Mouse (Mus musculus) limb, embryonic 11.5 days (tissue): ENCODE measurements around the gene Hapln2. TPM values are rescaled to one million over a fixed set of nuclear protein-coding genes. Genes with fewer than 3 reads are reported as not detected.

ENCODE experiments used
- ATAC-seq: fragments of 200-750 bp; cut with Nextera tagmentation; 2 replicates; pipeline ENCODE4 v1.8.0; 2017; ENCODE audit warnings: low read depth; ENCODE audit not compliant: insufficient number of reproducible peaks, low FRiP score, low TSS enrichment
- DNase-seq: peaks from one replicate; pipeline ENCODE4 v3.0.0-alpha.2; 2015; ENCODE audit warnings: low spot score
- H3K27ac ChIP-seq: fragments of 300-500 bp; sonication (generic); replicated peaks from 2 replicates; pipeline ENCODE4 v1.5.1; 2014; ENCODE audit warnings: low read depth, mild to moderate bottlenecking, low read length
- H3K27me3 ChIP-seq: fragments of 300-500 bp; sonication (generic); 2 replicates; pipeline ENCODE4 v1.6.1; 2014; ENCODE audit warnings: mild to moderate bottlenecking, low read length, mixed read lengths; ENCODE audit not compliant: control insufficient read depth, insufficient read depth
- H3K36me3 ChIP-seq: fragments of 300-500 bp; sonication (generic); 2 replicates; pipeline ENCODE4 v1.6.1; 2014; ENCODE audit warnings: mild to moderate bottlenecking, low read length, moderate library complexity, mixed read lengths; ENCODE audit not compliant: control insufficient read depth, insufficient read depth
- H3K4me1 ChIP-seq: fragments of 300-500 bp; sonication (generic); 2 replicates; pipeline ENCODE4 v1.6.1; 2014; ENCODE audit warnings: low read length, mixed read lengths; ENCODE audit not compliant: control insufficient read depth, insufficient read depth
- H3K4me2 ChIP-seq: fragments of 300-500 bp; sonication (generic); 2 replicates; pipeline ENCODE4 v1.6.1; 2014; ENCODE audit warnings: low read depth, mild to moderate bottlenecking, moderate library complexity; ENCODE audit not compliant: severe bottlenecking
- H3K4me3 ChIP-seq: fragments of 300-500 bp; sonication (generic); 2 replicates; pipeline ENCODE4 v1.5.1; 2014; ENCODE audit warnings: low read depth, low read length
- H3K9ac ChIP-seq: fragments of 300-500 bp; sonication (generic); 2 replicates; pipeline ENCODE4 v1.6.1; 2014; ENCODE audit warnings: mild to moderate bottlenecking, low read length
- H3K9me3 ChIP-seq: fragments of 300-500 bp; sonication (generic); 2 replicates; pipeline ENCODE4 v1.6.1; 2016; ENCODE audit warnings: low read length; ENCODE audit not compliant: control insufficient read depth
- WGBS: fragments of 180-500 bp; shearing (Covaris S2); extraction: QIAGEN DNeasy Blood & Tissue Kit; methylation state at CpG from one replicate; pipeline ENCODE4 v1.1.7; 2014; 5-methylcytosine and 5-hydroxymethylcytosine counted together
- polyA plus RNA-seq: library from polyadenylated mRNA; unstranded; fragments of >200 nt; fragmentation: Nextera tagmentation; extraction: Ambion mirVana; gene quantifications from 2 replicates; pipeline ENCODE4 v1.2.1, GENCODE M21; 2014

Gene Hapln2
- polyA plus RNA-seq, 1 experiment from 2014 or later, result 0.44 TPM

DNA sequence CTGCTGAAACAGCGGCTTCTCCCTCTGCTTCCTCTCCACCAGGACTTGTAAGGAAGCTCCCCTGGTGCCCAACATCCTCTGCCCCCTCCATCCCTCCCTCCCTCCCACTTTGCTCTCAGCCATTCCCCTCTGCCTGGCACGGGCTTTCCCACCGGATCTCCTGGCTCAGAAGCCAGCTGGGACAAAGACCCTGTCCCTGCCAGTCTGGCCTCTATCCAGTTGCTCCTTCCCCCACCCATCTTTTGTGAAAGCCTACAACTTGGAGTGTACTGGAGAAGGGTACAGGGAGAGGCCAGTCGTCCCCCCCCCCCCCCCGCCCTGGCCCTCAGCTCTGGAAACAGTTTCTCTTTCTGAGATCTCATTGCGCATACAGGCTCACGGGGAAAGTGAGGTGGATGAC is 28.6 kb downstream of the Hapln2 start:
- 2% methylated on average over 7 of the region's 7 CpGs for WGBS

DNA sequence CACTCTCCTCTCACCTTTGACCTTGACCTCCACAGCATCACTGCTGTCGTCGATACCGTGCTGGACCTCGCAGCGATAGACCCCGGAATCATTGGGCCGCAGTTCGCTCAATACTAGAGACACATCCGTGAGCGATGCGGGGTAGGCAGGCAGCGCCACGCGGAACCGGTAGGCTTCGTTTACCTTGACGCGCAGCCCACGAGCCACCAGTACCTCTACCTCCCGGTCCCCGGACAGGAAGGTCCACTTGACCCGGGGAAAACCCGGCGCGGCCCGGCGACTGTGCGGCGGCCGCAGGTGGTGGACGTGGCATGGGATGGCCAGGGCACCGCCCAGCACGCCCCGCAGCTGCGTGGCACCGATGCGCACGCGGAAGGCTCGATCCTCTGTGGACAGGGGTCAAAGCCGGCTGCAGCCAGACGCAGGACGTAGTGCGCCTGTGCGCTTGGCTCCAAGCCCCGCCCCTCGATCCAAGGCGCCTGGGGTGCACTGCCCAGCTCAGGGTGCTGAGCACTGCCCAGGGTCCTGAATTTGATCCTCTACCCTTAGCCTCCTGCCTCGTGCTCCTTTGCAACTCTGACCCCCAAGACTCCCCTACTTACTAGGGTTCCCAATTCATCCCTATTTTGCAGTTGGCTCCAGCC is 30.3 kb downstream of the Hapln2 start:
- Histone ChIP-seq H3K4me1 (peaks cover 13% of the 10 kb centered on the region; the same call in 1 of the 2 replicates), H3K27me3 (peaks cover 90% of the 10 kb centered on the region), H3K27ac (no peak overlapping the region), H3K36me3 (no peaks in the 10 kb centered on the region), H3K9ac (no peak overlapping the region), H3K4me2 (peak overlapping the region; percentile 55), H3K4me3 (peak overlapping the region; percentile 26), H3K9me3 (no peaks in the 10 kb centered on the region)
- WGBS, result under 1% methylated on average over 49 of the region's 49 CpGs
- no peak for ATAC-seq
- DNase-seq, result peak; percentile 43

More for the DNA sequence above, 28.6 kb downstream of the Hapln2 start:
- DNase-seq (no peak), ATAC-seq (no peak)
- H3K4me1 ChIP-seq, result peaks cover 13% of the 10 kb centered on the region; the same call in 1 of the 2 replicates
- H3K27me3 ChIP-seq, result peaks cover 99% of the 10 kb centered on the region
- no peak overlapping the region for H3K4me2 ChIP-seq
- no peak overlapping the region for H3K9ac ChIP-seq
- no peaks in the 10 kb centered on the region for H3K9me3 ChIP-seq
- H3K4me3 ChIP-seq, result no peak overlapping the region
- H3K27ac ChIP-seq, result no peak overlapping the region
- H3K36me3 ChIP-seq, result no peaks in the 10 kb centered on the region

DNA sequence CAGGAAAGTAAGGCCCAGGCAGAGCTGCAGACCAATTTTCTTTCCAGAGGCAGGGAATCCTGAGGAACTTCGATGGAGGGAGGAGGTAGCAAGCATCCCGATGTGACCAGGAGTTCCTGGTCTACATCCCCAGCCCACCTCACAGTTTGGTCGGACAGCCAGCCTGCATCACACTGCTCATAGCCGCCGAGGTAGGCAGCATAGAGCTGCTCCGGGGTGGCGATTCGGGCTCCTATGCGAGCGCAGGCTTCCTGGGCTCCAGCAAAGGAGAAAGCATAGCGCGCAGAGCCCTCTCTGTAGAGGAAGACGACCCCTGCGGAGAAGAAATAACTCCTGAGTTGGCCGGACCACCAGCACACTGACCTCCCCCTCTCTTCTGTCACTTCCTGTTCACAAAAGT is 31.0 kb downstream of the Hapln2 start:
- WGBS, result 2% methylated on average over 15 of the region's 15 CpGs
- Histone ChIP-seq H3K9me3 (no peaks in the 10 kb centered on the region), H3K36me3 (no peaks in the 10 kb centered on the region), H3K27me3 (peaks cover 84% of the 10 kb centered on the region), H3K27ac (no peak overlapping the region), H3K4me3 (no peak overlapping the region), H3K4me1 (peaks cover 13% of the 10 kb centered on the region; the same call in 1 of the 2 replicates), H3K4me2 (no peak overlapping the region), H3K9ac (no peak overlapping the region)
- ATAC-seq (no peak), DNase-seq (no peak)

DNA sequence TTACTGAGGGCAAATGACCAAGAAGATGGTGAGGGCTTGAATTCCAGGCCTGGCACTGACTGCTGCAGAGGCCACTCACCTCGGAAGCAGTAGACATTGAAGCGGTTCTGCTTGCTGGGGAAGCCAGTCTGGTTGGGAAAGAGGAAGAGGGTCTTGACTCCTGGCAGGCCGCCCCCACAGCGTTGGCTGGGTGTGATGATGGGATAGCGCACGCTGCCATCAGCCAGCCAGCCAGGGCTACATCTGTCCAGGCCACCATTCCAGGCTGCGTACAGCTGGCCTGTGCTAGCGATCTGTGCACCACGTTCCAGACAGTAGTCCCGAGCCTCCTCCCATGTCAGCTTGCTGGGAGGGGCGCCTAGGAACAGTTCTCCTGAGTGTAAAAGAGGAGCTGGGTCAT is 32.1 kb downstream of the Hapln2 start:
- Histone ChIP-seq H3K4me2 (no peak overlapping the region), H3K27ac (no peak overlapping the region), H3K36me3 (no peaks in the 10 kb centered on the region), H3K4me1 (peaks cover 13% of the 10 kb centered on the region; the same call in 1 of the 2 replicates), H3K9me3 (no peaks in the 10 kb centered on the region), H3K27me3 (peaks cover 75% of the 10 kb centered on the region), H3K4me3 (no peak overlapping the region), H3K9ac (no peak overlapping the region)
- DNase-seq, result no peak
- 29% methylated on average over 11 of the region's 11 CpGs for WGBS
- no peak for ATAC-seq

DNA sequence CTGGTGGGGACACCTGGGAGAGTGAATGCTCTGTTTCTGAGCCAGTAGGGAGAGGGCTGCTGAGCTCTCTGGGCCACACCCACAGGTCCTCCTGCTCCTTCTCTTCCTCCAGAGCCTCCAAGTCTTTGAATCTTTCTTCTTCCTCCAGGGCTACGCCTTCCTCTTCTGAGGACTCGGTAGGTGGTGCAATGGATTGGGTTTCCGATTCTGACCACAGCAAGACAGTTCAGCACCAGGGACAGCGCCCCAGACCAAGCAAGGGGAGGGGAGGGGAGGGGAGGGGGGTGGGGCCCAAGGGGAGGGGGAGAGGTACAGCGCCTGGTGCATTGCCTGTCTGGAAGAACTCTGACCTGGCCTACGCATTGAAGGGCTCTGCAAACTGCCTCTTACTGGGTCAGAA is 33.9 kb downstream of the Hapln2 start:
- H3K9me3 ChIP-seq, result no peaks in the 10 kb centered on the region
- H3K4me1 ChIP-seq, result peaks cover 7% of the 10 kb centered on the region; the same call in 1 of the 2 replicates
- H3K4me2 ChIP-seq, result no peak overlapping the region
- ATAC-seq (no peak), DNase-seq (peak; percentile 88)
- WGBS, result 3% methylated on average over 2 of the region's 6 CpGs
- H3K27ac ChIP-seq, result no peak overlapping the region
- peaks cover 65% of the 10 kb centered on the region for H3K27me3 ChIP-seq
- no peak overlapping the region for H3K4me3 ChIP-seq
- no peaks in the 10 kb centered on the region for H3K36me3 ChIP-seq
- H3K9ac ChIP-seq, result no peak overlapping the region

DNA sequence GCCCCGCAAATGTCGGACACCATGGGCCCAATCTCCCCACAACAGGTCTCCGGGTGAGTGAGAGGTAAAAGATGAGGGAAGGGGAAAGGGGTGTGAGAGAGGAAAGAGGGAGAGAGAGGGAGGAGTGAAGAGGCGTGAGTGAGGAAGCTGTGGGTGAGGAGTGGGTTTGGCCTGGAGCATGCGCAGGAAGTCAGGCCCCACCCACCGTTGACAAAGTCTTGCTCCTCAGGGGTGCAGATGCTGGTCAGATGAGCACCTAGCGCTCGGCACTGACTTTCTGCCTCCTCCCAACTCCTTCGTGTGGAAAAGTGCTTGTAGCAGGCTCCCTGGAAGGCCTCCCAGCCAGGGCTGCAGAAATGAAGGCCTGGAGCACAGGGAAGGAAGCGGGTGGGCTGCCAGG is 37.4 kb downstream of the Hapln2 start:
- ATAC-seq (no peak), DNase-seq (no peak)
- Histone ChIP-seq H3K4me2 (no peak overlapping the region), H3K4me3 (no peak overlapping the region), H3K27ac (no peak overlapping the region), H3K9ac (no peak overlapping the region), H3K36me3 (no peaks in the 10 kb centered on the region), H3K9me3 (no peaks in the 10 kb centered on the region), H3K4me1 (peaks cover 9% of the 10 kb centered on the region), H3K27me3 (peaks cover 34% of the 10 kb centered on the region)
- WGBS, result 29% methylated on average over 10 of the region's 10 CpGs

DNA sequence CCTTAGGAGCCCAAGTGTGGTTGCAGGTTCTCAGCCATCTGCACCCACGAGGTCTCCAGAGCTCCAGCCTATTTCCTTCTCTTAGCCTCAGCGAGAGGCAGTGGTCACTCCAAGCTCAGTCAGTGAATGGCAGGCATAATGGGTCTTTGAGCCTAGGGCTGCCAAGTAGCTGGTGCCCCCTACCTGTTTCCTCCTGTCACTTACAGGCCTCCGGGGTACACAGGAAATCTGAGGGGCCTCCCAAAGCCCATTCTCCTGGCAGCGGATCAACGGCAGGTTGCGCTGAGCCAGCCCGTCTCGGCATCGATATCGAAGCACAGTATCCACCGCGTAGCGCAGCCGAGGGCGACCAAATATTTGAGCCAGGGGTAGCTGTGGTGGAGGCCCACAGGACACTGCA is 39.3 kb downstream of the Hapln2 start:
- no peaks in the 10 kb centered on the region for H3K9me3 ChIP-seq
- H3K27me3 ChIP-seq, result peaks cover 16% of the 10 kb centered on the region; the same call in 1 of the 2 replicates
- H3K27ac ChIP-seq, result no peak overlapping the region
- H3K36me3 ChIP-seq, result no peaks in the 10 kb centered on the region
- 13% methylated on average over 15 of the region's 15 CpGs for WGBS
- peak overlapping the region; percentile 72 for H3K4me2 ChIP-seq
- peak overlapping the region; percentile 25 for H3K4me3 ChIP-seq
- DNase-seq (no peak), ATAC-seq (no peak)
- peaks cover 18% of the 10 kb centered on the region for H3K4me1 ChIP-seq
- peak overlapping the region; percentile 40; the same call in 1 of the 2 replicates for H3K9ac ChIP-seq

DNA sequence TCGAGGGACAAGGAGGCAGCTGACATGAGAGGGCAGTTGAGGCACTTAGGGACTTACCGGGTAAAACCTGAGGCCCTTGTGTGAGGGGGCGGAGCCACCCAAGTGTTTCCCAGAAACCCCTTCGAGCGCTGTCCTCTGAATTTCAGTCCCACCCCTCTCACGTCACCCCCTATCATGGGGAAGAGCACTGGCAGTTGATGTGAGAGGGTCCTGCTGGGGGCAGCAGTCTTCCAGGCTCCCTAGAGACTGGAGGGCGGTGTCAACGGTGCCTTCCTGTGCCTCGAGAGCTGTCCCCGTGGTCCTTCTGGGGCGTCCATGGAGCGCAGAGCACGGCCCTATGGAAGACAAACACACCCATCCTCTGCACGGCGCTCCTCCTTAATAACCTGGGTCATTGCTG is 39.8 kb downstream of the Hapln2 start:
- under 1% methylated on average over 15 of the region's 15 CpGs for WGBS
- Histone ChIP-seq H3K9ac (peak overlapping the region; percentile 40; the same call in 1 of the 2 replicates), H3K9me3 (no peaks in the 10 kb centered on the region), H3K36me3 (no peaks in the 10 kb centered on the region), H3K27me3 (peaks cover 15% of the 10 kb centered on the region; the same call in 1 of the 2 replicates), H3K4me1 (peaks cover 22% of the 10 kb centered on the region), H3K27ac (no peak overlapping the region), H3K4me3 (peak overlapping the region; percentile 25), H3K4me2 (peak overlapping the region; percentile 72)
- ATAC-seq, result no peak
- peak; percentile 71 for DNase-seq
